Mouse (Mus musculus): ENCODE measurements around the gene Slc38a5. TPM values are rescaled to one million over a fixed set of nuclear protein-coding genes. Genes with fewer than 3 reads are reported as not detected.

Slc38a5 gene
- 0.06 TPM in 1 of 2 replicates, not detected in the other for polyA plus RNA-seq (2012; ENCODE audit: insufficient read depth, low replicate concordance)

DNA sequence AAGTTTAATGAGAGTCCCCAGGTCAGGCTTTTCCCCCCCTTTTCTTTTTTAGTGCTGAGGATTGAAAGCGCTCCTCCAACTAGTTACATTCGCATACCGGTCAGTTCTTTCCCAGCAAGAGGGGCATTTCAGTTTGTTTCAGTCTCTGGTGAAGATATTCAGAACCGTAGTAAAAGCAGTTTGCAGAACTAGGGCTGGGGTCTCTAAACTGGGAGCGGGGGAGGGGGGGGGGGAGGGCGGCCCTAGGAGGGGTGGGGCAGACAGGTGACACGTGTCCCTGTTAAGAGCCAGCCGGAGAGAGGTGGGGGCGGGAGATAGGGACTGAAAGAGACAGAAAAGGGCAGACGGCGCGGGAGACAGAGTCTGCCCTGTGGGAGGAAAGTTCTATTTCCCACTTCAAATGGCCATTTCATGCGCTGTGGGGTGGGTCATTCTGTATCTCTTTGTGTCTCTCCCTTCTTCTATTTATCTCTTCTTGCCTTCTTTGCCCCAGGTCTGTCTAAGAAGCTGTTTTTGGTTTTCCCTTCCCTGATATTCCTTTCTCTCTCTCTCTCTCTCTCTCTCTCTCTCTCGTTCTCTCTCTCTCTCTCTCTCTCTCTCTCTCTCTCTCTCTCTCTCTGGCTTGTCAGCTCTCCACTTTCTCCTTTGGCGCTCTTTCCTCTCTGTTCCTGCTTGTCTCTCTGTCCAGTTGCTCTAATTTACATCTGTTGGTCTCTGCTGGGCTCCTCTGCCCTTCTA, at the start of gene Slc38a5:
Slc38a5 (plus strand) TSS at position 51 of the 738 bp plus-strand sequence.
- TF ChIP-seq GATA1 (IDR thresholded peaks at IDR 0.05; ENCODE audit: borderline replicate concordance, low read length) = no peak
- Histone ChIP-seq H3K9me3 (no peaks in the 10 kb centered on the region), H3K4me1 (peaks cover 12% of the 10 kb centered on the region), H3K27me3 (replicated peaks) (peaks cover 32% of the 10 kb centered on the region), H3K4me3 (replicated peaks) (peak within 1 kb of the TSS; percentile 87), H3K36me3 (replicated peaks; ENCODE audit: low read length) (no peaks in the 10 kb centered on the region)

- Histone ChIP-seq H3K27me3 (replicated peaks) (peaks cover 18% of the 10 kb centered on the region), H3K36me3 (replicated peaks; ENCODE audit: low read length) (no peaks in the 10 kb centered on the region), H3K4me3 (replicated peaks) (no peak overlapping the region), H3K9me3 (0 out of 2 replicates have a peak, but pooled peaks cover 3% of the 10 kb centered on the region), H3K4me1 (peaks cover 3% of the 10 kb centered on the region; the same call in 1 of the 2 replicates)
- no peak for TF ChIP-seq GATA1 (IDR thresholded peaks at IDR 0.05; ENCODE audit: borderline replicate concordance, low read length)
- TF ChIP-seq FLI1 (IDR thresholded peaks at IDR 0.05; ENCODE audit: low read length) = no peak
Measured at GRCm38 (mm10) chrX:8222296-8222677, 48.6 kb upstream of the Slc38a5 start.

- TF ChIP-seq GATA1 (IDR thresholded peaks at IDR 0.05; ENCODE audit: borderline replicate concordance, low read length) (no peak), FLI1 (IDR thresholded peaks at IDR 0.05; ENCODE audit: low read length) (no peak)
- Histone ChIP-seq H3K27me3 (replicated peaks) (peaks cover 17% of the 10 kb centered on the region), H3K4me1 (peaks cover 3% of the 10 kb centered on the region; the same call in 1 of the 2 replicates)
Measured at GRCm38 (mm10) chrX:8222678-8223421, 48.1 kb upstream of the Slc38a5 start.

GRCm38 (mm10) chrX:8223473-8223872, 47.5 kb upstream of the Slc38a5 start:
- H3K9me3 ChIP-seq = 0 out of 2 replicates have a peak, but pooled peaks cover 3% of the 10 kb centered on the region
- no peaks in the 10 kb centered on the region for H3K36me3 ChIP-seq (replicated peaks; ENCODE audit: low read length)
- no peak for TF ChIP-seq FLI1 (IDR thresholded peaks at IDR 0.05; ENCODE audit: low read length)
- no peak for TF ChIP-seq GATA1 (IDR thresholded peaks at IDR 0.05; ENCODE audit: borderline replicate concordance, low read length)
- H3K27me3 ChIP-seq (replicated peaks) = peaks cover 13% of the 10 kb centered on the region
- H3K4me1 ChIP-seq = peaks cover 3% of the 10 kb centered on the region; the same call in 1 of the 2 replicates
- no peak overlapping the region for H3K4me3 ChIP-seq (replicated peaks)

More at GRCm38 (mm10) chrX:8222678-8223421, 48.1 kb upstream of the Slc38a5 start:
- H3K9me3 ChIP-seq = 0 out of 2 replicates have a peak, but pooled peaks cover 3% of the 10 kb centered on the region
- H3K36me3 ChIP-seq (replicated peaks; ENCODE audit: low read length) = no peaks in the 10 kb centered on the region
- no peak overlapping the region for H3K4me3 ChIP-seq (replicated peaks)

DNA sequence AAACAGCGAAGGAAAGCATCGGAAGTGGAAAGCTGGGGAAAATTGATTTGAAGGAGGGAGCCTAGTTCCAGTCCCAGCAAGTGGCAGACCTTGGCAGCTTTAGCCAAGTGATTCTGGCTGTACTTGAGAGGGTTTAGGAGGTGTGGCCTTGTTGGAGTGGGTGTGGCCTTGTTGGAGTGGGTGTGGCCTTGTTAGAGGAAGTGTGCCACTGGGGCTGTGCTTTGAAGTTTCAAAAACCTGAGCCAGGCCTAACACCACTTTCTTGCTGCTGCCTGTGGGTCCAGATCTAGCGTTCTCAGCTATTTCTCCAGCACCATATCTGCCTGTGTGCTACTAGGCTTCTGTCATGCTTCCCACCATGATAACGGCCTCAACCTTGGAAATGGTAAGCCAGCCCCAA, 40.7 kb upstream of the Slc38a5 start:
- Histone ChIP-seq H3K27me3 (replicated peaks) (no peaks in the 10 kb centered on the region), H3K4me3 (replicated peaks) (no peak overlapping the region), H3K9me3 (peaks cover 5% of the 10 kb centered on the region; the same call in 1 of the 2 replicates), H3K36me3 (replicated peaks; ENCODE audit: low read length) (no peaks in the 10 kb centered on the region), H3K4me1 (0 out of 2 replicates have a peak, but pooled peaks cover 3% of the 10 kb centered on the region)
- TF ChIP-seq FLI1 (IDR thresholded peaks at IDR 0.05; ENCODE audit: low read length) = no peak
- no peak for TF ChIP-seq GATA1 (IDR thresholded peaks at IDR 0.05; ENCODE audit: borderline replicate concordance, low read length)

DNA sequence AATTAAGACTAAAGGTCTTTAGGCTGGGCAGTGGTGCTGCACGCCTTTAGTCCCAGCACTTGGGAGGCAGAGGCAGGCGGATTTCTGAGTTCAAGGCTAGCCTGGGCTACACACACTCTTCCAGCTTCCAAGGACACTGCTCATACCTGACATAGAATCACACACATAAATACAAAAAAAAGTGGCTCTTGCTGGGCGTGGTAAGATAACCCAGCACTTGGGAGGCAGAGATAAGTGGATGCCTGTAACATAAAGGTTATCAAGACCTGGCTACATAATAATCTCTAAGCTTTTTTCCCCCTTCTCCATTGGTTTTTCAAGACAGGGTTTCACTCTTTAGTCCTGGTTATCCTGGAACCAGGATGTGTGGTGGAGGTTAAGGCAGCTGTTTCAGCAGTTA, 37.3 kb upstream of the Slc38a5 start:
- H3K36me3 ChIP-seq (replicated peaks; ENCODE audit: low read length) = no peaks in the 10 kb centered on the region

GRCm38 (mm10) chrX:8236704-8237103, 34.2 kb upstream of the Slc38a5 start:
- Histone ChIP-seq H3K4me1 (no peaks in the 10 kb centered on the region), H3K27me3 (replicated peaks) (no peaks in the 10 kb centered on the region), H3K36me3 (replicated peaks; ENCODE audit: low read length) (peaks cover 18% of the 10 kb centered on the region), H3K9me3 (no peaks in the 10 kb centered on the region), H3K4me3 (replicated peaks) (no peak overlapping the region)
- TF ChIP-seq GATA1 (IDR thresholded peaks at IDR 0.05; ENCODE audit: borderline replicate concordance, low read length) (no peak), FLI1 (IDR thresholded peaks at IDR 0.05; ENCODE audit: low read length) (no peak)

More for the DNA sequence above, 37.3 kb upstream of the Slc38a5 start:
- Histone ChIP-seq H3K9me3 (peaks cover 5% of the 10 kb centered on the region; the same call in 1 of the 2 replicates), H3K27me3 (replicated peaks) (no peaks in the 10 kb centered on the region), H3K4me1 (no peaks in the 10 kb centered on the region), H3K4me3 (replicated peaks) (no peak overlapping the region)
- TF ChIP-seq GATA1 (IDR thresholded peaks at IDR 0.05; ENCODE audit: borderline replicate concordance, low read length) (no peak), FLI1 (IDR thresholded peaks at IDR 0.05; ENCODE audit: low read length) (no peak)

- H3K9me3 ChIP-seq = no peaks in the 10 kb centered on the region
- TF ChIP-seq GATA1 (IDR thresholded peaks at IDR 0.05; ENCODE audit: borderline replicate concordance, low read length) = no peak
- no peak for TF ChIP-seq FLI1 (IDR thresholded peaks at IDR 0.05; ENCODE audit: low read length)
- H3K36me3 ChIP-seq (replicated peaks; ENCODE audit: low read length) = peaks cover 24% of the 10 kb centered on the region
- H3K4me3 ChIP-seq (replicated peaks) = no peak overlapping the region
- no peaks in the 10 kb centered on the region for H3K27me3 ChIP-seq (replicated peaks)
- no peaks in the 10 kb centered on the region; the same call in 1 of the 2 replicates for H3K4me1 ChIP-seq
Measured at GRCm38 (mm10) chrX:8238804-8239395, 32.0 kb upstream of the Slc38a5 start.

GRCm38 (mm10) chrX:8247680-8248079, 23.3 kb upstream of the Slc38a5 start:
- H3K36me3 ChIP-seq (replicated peaks; ENCODE audit: low read length) = peaks cover 48% of the 10 kb centered on the region

More at GRCm38 (mm10) chrX:8247680-8248079, 23.3 kb upstream of the Slc38a5 start:
- H3K27me3 ChIP-seq (replicated peaks) = no peaks in the 10 kb centered on the region
- no peak overlapping the region for H3K4me3 ChIP-seq (replicated peaks)
- H3K9me3 ChIP-seq = no peaks in the 10 kb centered on the region
- peaks cover 15% of the 10 kb centered on the region for H3K4me1 ChIP-seq
- TF ChIP-seq FLI1 (IDR thresholded peaks at IDR 0.05; ENCODE audit: low read length) (no peak), GATA1 (IDR thresholded peaks at IDR 0.05; ENCODE audit: borderline replicate concordance, low read length) (no peak)

Data from megakaryocyte, embryonic 14.5 days (primary cell).